Mouse (Mus musculus): ENCODE measurements around the gene Rapgef1.
"Not testable (repeated sequence)": the region's sequence is repeated elsewhere in the genome, so short reads cannot be mapped to it uniquely, and the experiment has no call there.

The Rapgef1 gene

DNA sequence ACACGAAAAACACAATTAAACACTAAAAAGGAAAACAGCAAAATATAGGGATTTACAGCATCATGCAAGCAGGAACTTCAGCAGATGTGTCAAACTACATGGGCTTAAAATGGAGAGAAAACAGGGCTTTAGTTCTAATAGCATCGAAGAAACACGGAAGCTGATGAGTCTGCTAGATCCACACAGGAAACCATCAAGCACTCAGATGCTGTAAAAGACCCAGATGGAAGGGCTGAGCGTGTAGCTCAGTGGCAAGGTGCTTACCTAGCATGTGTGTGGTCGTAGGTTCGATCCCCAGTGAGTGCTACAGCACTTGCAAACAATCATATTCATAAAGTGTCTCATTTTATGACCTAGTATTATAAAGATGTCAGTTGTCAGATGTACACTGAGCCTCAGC lies 121.7 kb downstream of the Rapgef1 start:
- DNase-seq (ENCODE audit: low spot score): no peak

DNA sequence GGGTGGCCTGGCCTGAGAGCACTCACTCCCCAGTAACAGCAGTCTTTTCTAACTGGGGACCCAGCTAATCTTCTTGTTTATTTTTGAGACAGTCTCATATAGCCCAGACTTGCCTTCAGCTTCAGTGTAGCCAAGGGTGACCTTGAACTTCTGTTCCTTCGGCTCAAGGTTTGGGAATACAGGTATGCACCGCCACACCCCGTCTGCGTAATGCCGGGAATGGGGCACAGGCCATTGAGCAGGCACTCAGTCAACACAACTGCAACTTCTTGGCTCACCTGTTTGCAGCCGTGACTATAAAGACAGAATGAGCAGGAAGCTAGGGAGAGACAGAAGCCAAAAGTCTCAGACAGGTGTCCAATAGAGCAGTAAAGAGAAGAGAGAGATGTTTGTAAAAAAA lies 124.7 kb downstream of the Rapgef1 start:
- no peak for DNase-seq (ENCODE audit: low spot score)

DNA sequence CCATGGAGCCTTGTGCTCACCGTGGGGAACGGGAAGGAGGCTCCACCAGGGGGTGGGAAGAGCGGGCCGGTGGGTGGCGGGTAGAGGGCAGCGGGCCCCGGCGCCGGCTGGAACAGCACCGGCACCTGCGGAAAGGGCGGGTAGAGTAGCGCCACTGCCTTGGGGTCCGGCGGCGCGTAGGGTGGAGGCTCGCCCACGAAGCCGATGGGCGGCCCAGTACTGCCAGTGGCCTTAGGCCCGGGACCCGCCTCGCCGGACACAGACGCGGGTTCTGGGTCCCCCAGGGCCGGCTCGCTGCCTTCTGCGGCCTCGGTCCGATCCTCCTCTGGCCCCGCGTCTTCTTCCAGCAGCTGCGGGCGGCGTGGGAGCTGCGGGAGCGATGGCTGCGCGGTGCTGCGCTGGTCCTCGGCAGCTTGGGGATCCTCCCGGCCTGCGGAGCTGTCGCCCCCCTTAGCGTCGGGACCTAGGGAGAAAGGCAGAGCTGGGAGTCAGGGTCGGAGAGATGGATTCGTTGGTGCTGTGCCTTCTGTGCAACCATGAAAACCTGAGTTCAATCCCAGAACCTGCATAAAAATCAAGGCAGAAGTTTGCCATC lies 127.8 kb downstream of the Rapgef1 start:
- DNase-seq (ENCODE audit: low spot score): no peak

DNA sequence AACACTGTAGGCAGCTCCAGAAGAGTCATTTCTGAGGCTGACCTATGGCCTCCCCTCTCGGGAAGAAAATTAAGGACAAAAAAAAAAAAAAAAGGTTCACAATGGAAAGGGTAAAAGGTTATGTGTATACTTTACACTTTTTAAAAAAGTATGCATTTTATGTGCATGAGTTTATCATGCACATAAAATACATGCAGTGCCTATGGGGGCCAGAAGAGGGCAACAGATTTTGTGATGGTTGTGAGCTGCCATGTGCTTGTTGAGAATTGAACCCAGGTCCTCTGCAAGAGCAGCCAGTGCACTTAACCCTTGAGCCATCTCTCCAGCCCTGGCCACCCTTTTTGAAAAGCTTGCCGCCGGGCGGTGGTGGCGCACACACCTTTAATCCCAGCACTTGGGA lies 128.3 kb downstream of the Rapgef1 start:
- no peak for DNase-seq (ENCODE audit: low spot score)

DNA sequence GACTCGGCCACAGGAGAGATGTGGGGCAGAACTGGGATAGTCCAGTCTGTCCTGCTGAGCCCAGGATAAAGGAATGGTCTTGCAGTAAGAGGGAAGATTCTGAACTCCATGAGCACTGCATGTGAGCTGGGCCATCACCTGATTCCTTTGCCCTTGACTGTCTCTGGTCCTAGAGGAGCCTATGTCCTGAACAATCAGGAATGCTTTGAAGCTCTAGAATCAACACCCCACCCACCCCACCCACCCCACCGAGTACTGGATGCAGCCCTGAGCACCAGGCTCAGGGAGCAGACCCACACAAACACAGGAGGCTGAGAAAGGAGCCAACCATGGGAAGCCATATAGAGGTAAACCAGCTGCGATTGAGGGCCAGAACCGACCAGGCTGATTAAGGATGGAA lies 129.0 kb downstream of the Rapgef1 start:
- DNase-seq (ENCODE audit: low spot score): no peak

DNA sequence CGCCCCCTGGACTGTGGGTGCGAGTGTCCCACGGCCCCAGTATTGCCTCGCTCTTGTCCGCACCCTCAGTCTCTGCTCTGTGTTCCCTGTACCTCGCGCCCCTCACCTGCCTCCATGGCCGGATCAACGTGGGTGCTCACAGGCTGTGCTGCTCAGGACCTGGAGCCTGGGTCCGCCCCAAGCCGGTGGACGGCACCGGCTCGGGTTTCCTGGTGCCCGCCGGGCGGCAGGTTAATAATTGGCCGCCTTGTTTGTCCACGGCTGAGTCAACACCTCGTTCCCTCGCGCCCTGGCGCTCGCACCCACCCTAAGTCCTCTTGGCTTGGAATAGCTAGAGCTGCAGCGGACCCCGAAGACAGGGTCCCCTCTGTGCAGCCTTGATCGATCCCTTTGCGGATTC lies 132.0 kb downstream of the Rapgef1 start, which contains the start of gene Gm13420:
Gm13420 (minus strand) TSS at position 189 of the 400 bp plus-strand sequence.
- no peak for DNase-seq (ENCODE audit: low spot score)

DNA sequence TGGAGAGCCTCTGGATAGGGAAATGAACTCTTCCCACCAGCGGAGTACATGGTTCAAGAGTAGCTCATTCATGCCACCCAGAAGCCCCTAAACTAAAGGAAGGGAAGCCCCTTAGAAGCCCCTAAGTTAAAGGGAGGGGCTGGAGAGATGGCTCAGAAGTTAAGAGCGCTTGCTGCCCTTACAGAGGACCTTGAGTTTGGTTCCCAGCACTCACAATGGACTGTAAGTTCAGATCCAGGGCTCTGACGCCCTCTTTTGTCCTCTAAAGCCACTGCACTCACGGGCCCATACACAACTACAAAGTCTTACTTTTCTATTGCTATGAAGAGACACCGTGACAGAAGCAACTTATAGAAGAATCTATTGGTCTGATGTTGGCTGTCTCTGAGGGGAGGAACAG lies 132.9 kb downstream of the Rapgef1 start:
- DNase-seq (ENCODE audit: low spot score): no peak

DNA sequence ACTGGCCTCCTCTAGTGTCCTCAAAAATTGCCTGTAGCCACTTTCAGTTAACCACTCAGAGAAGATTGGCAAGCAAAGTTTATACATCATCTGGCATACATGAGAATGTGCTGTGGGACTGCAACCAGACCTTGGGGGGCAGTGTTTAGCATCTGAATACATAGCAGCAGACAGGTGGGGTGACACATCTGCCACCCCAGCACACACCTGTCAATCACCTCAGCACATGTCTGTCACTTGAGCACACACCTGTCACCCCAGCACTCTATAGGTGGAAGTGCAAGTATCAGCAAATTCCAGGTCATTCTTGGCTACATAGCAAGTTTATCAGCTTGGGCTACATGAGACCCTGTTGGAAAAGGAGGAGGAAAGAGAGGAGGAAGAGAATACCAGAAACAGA lies 136.2 kb downstream of the Rapgef1 start:
- no peak for DNase-seq (ENCODE audit: low spot score)

DNA sequence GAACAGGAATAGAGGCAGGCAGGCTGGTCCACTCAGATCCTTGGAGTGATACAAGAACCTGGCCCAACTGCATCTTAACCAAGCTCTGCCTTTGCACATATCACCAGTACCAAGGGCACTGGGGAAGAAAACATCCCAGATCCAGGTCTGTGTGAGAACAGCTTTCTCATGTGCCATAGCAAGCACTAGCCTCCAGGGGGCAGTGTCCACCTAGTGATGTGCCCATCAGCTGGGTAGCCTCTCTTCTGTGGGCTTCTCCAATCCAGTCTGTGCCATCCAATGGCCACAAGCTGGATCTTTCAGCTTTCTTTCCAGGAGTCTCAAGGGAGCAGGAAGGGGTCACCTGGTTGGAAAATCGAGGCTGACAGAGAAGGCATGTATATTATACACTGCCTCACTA lies 145.3 kb downstream of the Rapgef1 start:
- DNase-seq (ENCODE audit: low spot score): peak; percentile 29

DNA sequence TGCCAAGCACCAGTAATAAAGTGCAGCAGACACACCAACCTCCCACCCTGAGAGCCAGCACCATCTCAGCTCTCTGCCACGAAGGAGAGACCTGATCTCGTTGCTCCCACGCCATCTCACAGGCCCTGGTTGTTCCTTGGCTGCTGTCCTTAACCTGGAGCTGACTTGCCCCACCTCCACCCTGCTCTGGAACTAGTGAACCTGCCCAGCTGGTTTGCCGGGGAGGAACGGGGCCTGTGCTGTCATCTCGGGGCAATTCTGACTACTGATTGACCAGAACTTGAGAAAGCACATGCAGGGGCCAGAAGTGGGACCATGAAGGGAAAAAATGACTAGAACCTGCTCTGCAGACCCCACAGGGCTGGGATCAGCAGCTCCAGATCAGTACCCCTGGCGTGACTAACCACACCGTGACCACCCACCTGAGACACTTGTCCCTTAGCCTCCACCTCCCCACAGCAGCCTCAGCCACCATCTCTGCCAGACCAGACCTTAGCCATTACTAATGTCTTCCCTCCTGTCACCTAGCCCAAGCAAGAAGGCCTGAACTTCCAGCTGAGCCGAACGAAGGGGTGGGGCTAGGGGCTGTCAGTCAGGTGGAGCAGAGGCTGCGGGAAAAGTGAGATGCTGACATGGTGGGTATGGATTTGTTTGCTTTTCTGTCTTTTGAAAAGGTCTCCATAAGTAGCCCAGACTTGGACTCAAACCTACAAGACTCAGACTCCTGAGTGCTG lies 148.6 kb downstream of the Rapgef1 start:
- no peak for DNase-seq (ENCODE audit: low spot score)

DNA sequence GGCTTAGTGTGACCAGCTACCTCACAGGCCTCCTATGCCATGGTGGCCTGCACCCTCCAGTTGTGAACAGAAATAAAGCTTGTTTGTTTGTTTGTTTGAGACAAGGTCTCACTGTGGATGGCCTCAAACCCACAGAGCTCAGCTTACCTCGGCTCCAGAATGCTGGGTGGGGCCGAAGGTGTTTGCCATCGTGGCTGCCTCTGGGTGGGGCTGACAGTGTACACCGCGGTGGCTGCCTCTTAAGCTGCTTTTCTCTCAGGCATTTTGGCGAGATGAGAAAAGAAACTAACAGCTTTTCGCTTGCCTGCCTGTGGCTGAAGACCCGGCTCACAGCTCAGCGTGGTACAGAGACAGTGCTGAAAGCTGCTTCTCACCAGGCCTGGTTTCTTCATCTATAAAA lies 149.4 kb downstream of the Rapgef1 start:
- no peak for DNase-seq (ENCODE audit: low spot score)

DNA sequence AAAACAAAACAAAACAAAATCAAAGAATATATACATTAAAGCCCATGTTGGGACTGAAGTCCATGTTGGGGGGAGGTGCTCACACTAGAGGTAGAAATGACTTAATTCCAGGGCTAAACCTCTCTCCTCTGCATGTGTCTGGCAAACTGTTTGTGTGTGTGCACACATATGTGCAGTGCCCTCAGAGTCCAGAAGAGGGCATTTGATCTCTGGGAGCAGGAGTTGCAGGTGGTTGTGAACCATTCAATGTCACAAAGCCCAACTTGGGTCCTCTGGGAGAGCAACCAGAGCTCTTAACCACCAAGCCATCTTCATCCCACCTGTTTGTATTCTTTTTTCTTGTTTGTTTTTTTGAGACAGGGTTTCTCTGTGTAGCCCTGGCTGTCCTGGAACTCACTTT lies 150.6 kb downstream of the Rapgef1 start:
- DNase-seq (ENCODE audit: low spot score): no peak

DNA sequence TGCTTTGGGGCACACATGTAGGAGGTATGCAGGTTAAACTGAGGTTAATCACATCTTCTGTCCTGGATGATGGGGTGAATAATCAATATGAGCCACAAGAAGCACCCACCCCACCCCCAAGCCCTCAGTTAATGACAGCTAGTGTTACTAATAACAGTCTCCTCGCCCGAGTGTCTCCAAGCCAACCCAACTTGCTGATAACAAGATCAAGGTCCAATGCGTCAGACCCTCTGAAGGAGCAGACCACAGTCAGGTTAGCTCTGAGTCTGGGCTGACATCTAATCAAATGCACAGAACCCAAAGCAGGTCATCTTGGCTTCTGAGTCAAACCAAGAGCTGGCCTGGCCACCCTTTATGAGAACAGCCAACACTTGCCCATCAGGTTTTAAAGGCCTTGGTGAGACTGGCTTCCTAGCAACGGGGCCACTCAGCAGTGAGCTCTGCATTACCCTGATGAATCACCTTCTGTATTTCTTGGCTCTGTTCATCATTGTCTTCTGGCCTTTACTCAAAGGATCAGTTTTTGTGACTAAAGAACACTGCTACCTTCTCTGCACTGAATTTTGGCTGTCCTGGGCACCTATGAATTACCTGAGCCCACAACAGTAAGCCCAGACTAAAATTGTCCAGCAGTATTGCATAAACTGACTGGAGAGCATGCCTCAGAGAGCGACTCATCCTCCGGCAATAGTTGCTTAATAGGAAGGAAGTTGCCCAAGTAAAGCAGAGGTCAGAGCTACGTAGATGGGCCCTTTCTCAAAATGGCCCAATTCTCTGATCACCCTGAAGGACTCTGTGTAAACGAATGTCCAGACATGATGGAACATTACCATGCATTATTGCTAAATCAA lies 152.3 kb downstream of the Rapgef1 start:
- no peak for DNase-seq (ENCODE audit: low spot score)

DNA sequence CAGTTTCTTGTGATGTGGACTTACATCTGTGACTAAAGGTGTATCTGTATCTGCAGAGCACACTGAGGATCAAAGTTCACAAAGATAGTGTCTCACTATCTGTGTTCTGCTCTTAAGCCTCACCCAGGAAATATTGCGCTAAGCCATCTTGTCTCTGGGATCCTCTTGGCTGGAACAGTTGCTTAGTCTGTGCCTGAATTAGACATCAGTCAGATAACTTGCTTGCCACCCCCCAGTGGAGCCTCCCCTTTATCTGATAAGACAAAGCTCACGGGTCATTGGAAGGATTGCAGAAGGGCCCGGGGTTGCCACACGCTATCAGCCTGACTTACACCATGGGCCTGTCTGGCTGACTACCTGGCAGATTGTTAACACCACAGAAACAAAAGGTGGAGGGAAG lies 153.8 kb downstream of the Rapgef1 start:
- no peak for DNase-seq (ENCODE audit: low spot score)

DNA sequence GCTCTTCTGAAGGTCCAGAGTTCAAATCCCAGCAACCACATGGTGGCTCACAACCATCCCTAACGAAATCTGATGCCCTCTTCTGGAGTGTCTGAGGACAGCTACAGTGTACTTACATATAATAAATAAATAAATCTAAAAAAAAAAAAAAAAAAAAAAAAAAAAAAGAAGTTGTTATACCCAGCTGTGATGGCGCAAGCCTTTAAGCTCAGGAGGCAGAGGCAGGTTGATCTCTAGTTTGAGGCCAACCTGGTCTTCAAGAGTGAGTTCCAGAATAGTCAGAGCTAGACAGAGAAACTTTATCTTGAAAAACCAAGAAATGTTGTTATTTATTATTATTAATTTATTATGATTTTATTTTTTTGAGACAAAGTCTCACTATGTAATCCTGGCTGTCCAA lies 161.7 kb downstream of the Rapgef1 start:
- DNase-seq (ENCODE audit: low spot score): not testable (repeated sequence)

DNA sequence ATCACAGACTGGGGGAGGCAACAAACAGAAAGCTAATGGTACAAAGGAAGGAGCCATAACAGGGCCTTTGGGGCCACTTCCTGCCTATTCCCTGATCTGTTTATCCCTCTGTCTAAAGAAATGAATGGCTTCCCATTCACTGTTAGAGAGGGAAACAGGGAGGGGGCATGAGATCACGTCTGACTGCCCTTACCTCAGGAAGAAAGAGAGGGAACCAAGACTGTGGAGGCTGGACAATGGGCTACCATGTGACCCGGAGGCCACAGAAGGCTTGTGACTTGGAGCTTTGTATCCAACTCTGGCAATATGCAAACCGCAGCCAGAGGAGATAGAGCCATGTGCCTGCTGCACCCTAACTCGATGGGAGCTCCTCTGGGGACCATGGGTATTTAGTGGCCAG lies 164.8 kb downstream of the Rapgef1 start:
- no peak for DNase-seq (ENCODE audit: low spot score)

DNA sequence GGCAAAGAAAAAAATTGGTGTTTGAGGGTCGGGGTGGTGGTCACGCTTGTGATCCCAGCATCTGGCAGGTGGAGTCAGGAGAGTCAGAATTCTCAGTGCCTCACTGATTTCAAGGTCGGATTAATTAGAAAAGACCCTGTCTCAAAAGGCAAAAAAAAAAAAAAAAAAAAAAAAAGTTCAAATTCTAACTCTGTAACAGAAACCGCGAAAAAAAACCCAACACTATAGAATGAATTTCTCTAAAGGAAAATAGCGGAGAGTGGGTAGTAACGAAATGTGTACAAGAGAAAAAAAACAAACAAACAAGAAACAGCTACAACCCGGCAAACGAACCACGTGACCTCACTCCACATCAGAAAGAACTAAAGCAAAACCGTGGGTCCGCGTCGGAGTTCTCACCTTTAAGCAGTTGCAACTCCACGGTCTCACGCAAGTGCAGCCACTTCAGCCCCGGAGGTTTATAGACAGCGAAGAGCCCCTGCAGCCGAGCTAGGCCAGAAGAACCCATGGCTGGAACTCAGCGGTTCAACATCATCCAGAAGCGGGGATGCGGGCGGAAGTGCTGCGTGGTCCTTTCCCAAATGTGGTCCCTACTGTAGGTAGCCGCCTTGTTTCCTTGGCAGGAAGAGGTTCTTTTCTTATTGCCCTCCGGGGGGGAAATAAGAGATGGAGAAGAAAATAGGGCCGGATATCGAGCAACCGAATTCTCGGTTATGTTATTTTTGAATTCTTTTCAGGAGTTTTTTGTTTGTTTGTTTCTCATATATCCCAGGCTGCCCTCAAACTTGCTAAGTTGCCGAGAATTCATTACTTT lies 167.8 kb downstream of the Rapgef1 start, which contains the start of gene Coq4:
Coq4 (plus strand) TSS at position 390 of the 814 bp plus-strand sequence.
- DNase-seq (ENCODE audit: low spot score): peak; percentile 95

DNA sequence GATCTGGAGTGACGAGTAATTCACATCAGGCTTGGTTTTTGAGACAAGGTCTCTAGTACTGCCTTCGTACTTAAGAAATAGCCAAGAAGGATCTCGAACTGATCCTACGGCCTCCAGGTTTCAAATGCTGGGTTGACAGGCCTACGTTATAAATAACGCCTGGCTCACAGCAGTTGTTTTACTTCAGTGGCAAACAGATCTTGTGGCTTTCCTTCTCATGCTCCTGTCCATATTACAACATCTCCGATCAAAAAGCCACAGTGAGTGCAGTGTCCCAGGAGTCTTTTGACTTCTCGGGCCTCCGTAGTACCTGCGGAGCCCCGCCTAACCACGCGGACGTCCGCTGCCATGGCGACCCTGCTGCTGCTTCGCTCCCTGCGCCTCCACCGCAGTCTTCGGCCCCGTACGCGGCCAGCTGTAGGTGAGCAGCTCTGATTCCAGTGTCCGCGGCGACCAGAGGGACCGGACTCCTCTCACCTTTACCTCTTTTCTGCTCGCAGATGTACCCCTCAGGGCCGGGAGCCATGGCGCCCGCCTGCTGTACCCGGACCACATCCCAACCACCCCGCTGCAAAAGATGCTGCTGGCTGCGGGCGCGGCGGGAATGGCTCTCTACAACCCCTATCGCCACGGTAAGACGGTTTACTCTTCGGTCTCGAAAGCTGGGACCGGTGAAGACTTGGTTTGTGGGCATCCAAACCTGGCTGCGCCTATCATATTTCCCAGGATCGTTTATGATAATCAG lies 168.6 kb downstream of the Rapgef1 start, which contains the start of gene Trub2:
Trub2 (minus strand) TSS at position 566 of the 745 bp plus-strand sequence.
- peak; percentile 35 for DNase-seq (ENCODE audit: low spot score)

All from layer of hippocampus, adult 9-10 months (tissue).